Mouse (Mus musculus) testis, adult 2 months (tissue): ENCODE data around the gene Cd300a.

Source experiments
- CTCF ChIP-seq: fragments of 200-500 bp; IDR thresholded peaks from 2 replicates; pipeline ENCODE4 v1.5.1; 2012; ENCODE audit warnings: low read depth, mild to moderate bottlenecking, inconsistent platforms, low read length, moderate library complexity; ENCODE audit not compliant: control insufficient read depth, insufficient read depth, insufficient replicate concordance
- POLR2A ChIP-seq: fragments of 200-500 bp; IDR thresholded peaks from 2 replicates; pipeline ENCODE4 v1.6.1; 2012; ENCODE audit warnings: low read depth, mild to moderate bottlenecking, inconsistent platforms, low read length, moderate library complexity; ENCODE audit not compliant: control insufficient read depth

GRCm38 (mm10) chr11:114898026-114898425 lies 8.2 kb downstream of the Cd300a start:
- no peak for TF ChIP-seq CTCF
- TF ChIP-seq POLR2A = no peak
